Mouse (Mus musculus) C2C12 (cell line): Measurements from ENCODE around the gene Gh.
"Not testable (repeated sequence)": the region's sequence is repeated elsewhere in the genome, so short reads cannot be mapped to it uniquely, and the experiment has no call there.

Experiments
- CEBPB ChIP-seq: IDR thresholded peaks from one replicate; pipeline ENCODE4 v1.6.1; 2011; ENCODE audit warnings: low read depth, mild to moderate bottlenecking, control low read depth, moderate library complexity
- CTCF ChIP-seq: IDR thresholded peaks from one replicate; pipeline ENCODE4 v1.5.1; 2011; ENCODE audit not compliant: control insufficient read depth, insufficient read depth, insufficient read length
- FOSL1 ChIP-seq: IDR thresholded peaks from one replicate; pipeline ENCODE4 v1.8.0; 2011; ENCODE audit warnings: mild to moderate bottlenecking, low read length; ENCODE audit not compliant: poor library complexity, insufficient read depth, severe bottlenecking
- MAX ChIP-seq: IDR thresholded peaks from one replicate; pipeline ENCODE4 v1.6.1; 2011; ENCODE audit warnings: mild to moderate bottlenecking, control low read depth
- MYOG ChIP-seq: IDR thresholded peaks from one replicate; pipeline ENCODE4 v1.6.1; 2011; ENCODE audit not compliant: control insufficient read depth, insufficient read length; ENCODE audit errors: extremely low read depth
- USF1 ChIP-seq: IDR thresholded peaks from one replicate; pipeline ENCODE4 v1.6.1; 2011; ENCODE audit warnings: low read depth, mild to moderate bottlenecking, control low read depth, moderate library complexity

DNA sequence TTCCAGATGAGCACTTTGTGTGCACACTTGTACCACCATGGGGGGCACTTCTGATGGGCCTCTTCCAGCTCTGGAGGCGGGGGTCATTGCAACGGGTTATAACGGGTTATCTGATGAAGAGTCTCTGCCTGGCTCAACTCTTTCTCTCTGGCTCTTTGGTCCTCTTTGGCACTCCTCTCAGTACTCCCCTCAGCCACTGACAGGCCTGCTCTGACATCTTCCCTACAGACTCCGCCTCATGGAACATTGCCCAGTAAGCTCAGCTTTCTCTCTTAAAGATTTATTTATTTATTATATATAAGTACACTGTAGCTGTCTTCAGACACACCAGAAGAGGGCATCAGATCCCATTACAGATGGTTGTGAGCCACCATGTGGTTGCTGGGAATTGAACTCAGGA, 37.7 kb upstream of the Gh start:
- TF ChIP-seq MYOG, USF1, CTCF, MAX, FOSL1, CEBPB: not testable (repeated sequence)
